Mouse (Mus musculus): ENCODE measurements at regions not wholly inside any gene's neighbourhood (a gene's known extent, or its start where the extent isn't known, plus 50 kb on each side); places are given as distances from the start of the nearest gene placed in this dataset.

- Histone ChIP-seq H3K4me3 (ENCODE audit: control insufficient read depth in 1 of 2, insufficient read depth in 1 of 2, low read depth in 1 of 2, low read length in 2 of 2) (no peak overlapping the region), H3K27ac (replicated peaks in 1 of 2; ENCODE audit: control insufficient read depth in 1 of 2, insufficient read depth in 1 of 2, low read depth in 2 of 2, low read length in 2 of 2) (no peak overlapping the region)
- ATAC-seq (ENCODE audit: insufficient number of reproducible peaks, insufficient read depth, low FRiP score, low read depth): no peak
These were observed 777.7 kb upstream of the Nr2f1 start for GRCm38 (mm10) chr13:78977224-78977780.

GRCm38 (mm10) chr13:78938351-78938741 lies 738.8 kb upstream of the Nr2f1 start:
- no peaks in the 10 kb centered on the region for H3K4me1 ChIP-seq (ENCODE audit: control insufficient read depth in 2 of 2, insufficient read depth in 2 of 2, low read length in 2 of 2)
- no peak overlapping the region for H3K4me3 ChIP-seq (ENCODE audit: control insufficient read depth in 1 of 2, insufficient read depth in 1 of 2, low read depth in 1 of 2, low read length in 2 of 2)
- H3K4me2 ChIP-seq (ENCODE audit: low read length): no peak overlapping the region
- no peak overlapping the region for H3K27ac ChIP-seq (replicated peaks in 1 of 2; ENCODE audit: control insufficient read depth in 1 of 2, insufficient read depth in 1 of 2, low read depth in 2 of 2, low read length in 2 of 2)
- ATAC-seq (ENCODE audit: insufficient number of reproducible peaks, insufficient read depth, low FRiP score, low read depth): no peak
- H3K27me3 ChIP-seq (ENCODE audit: control insufficient read depth, insufficient read depth, low read length): no peaks in the 10 kb centered on the region
- 67% methylated on average over 5 of the region's 5 CpGs for WGBS
- H3K9ac ChIP-seq (ENCODE audit: low read length): no peak overlapping the region
- no peaks in the 10 kb centered on the region for H3K36me3 ChIP-seq (ENCODE audit: control insufficient read depth, insufficient read depth, low read length)
- no peaks in the 10 kb centered on the region for H3K9me3 ChIP-seq (ENCODE audit: control insufficient read depth, low read length)

More at GRCm38 (mm10) chr13:78977224-78977780, 777.7 kb upstream of the Nr2f1 start:
- Histone ChIP-seq H3K27me3 (ENCODE audit: control insufficient read depth, insufficient read depth, low read length) (no peaks in the 10 kb centered on the region), H3K9ac (ENCODE audit: low read length) (no peak overlapping the region), H3K4me1 (ENCODE audit: control insufficient read depth in 2 of 2, insufficient read depth in 2 of 2, low read length in 2 of 2) (no peaks in the 10 kb centered on the region), H3K4me2 (ENCODE audit: low read length) (no peak overlapping the region), H3K36me3 (ENCODE audit: control insufficient read depth, insufficient read depth, low read length) (no peaks in the 10 kb centered on the region), H3K9me3 (ENCODE audit: control insufficient read depth, low read length) (no peaks in the 10 kb centered on the region)
- 62% methylated on average over 3 of the region's 3 CpGs for WGBS

- 74% methylated on average over 7 of the region's 7 CpGs for WGBS
- no peak overlapping the region for H3K9ac ChIP-seq (ENCODE audit: low read length)
- no peak overlapping the region for H3K4me2 ChIP-seq (ENCODE audit: low read length)
- H3K4me1 ChIP-seq (ENCODE audit: control insufficient read depth in 2 of 2, insufficient read depth in 2 of 2, low read length in 2 of 2): no peaks in the 10 kb centered on the region
- H3K9me3 ChIP-seq (ENCODE audit: control insufficient read depth, low read length): no peaks in the 10 kb centered on the region
- ATAC-seq (ENCODE audit: insufficient number of reproducible peaks, insufficient read depth, low FRiP score, low read depth): no peak
- no peak overlapping the region for H3K4me3 ChIP-seq (ENCODE audit: control insufficient read depth in 1 of 2, insufficient read depth in 1 of 2, low read depth in 1 of 2, low read length in 2 of 2)
- no peaks in the 10 kb centered on the region for H3K27me3 ChIP-seq (ENCODE audit: control insufficient read depth, insufficient read depth, low read length)
- no peaks in the 10 kb centered on the region for H3K36me3 ChIP-seq (ENCODE audit: control insufficient read depth, insufficient read depth, low read length)
- H3K27ac ChIP-seq (replicated peaks in 1 of 2; ENCODE audit: control insufficient read depth in 1 of 2, insufficient read depth in 1 of 2, low read depth in 2 of 2, low read length in 2 of 2): no peak overlapping the region
These were observed 738.1 kb upstream of the Nr2f1 start for GRCm38 (mm10) chr13:78937389-78938350.

- ATAC-seq (ENCODE audit: insufficient number of reproducible peaks, insufficient read depth, low FRiP score, low read depth): no peak
- WGBS: 66% methylated on average over 3 of the region's 3 CpGs
- no peak overlapping the region for H3K9ac ChIP-seq (ENCODE audit: low read length)
- H3K36me3 ChIP-seq (ENCODE audit: control insufficient read depth, insufficient read depth, low read length): no peaks in the 10 kb centered on the region
- H3K4me2 ChIP-seq (ENCODE audit: low read length): no peak overlapping the region
- no peak overlapping the region for H3K4me3 ChIP-seq (ENCODE audit: control insufficient read depth in 1 of 2, insufficient read depth in 1 of 2, low read depth in 1 of 2, low read length in 2 of 2)
- no peaks in the 10 kb centered on the region for H3K9me3 ChIP-seq (ENCODE audit: control insufficient read depth, low read length)
- no peaks in the 10 kb centered on the region for H3K4me1 ChIP-seq (ENCODE audit: control insufficient read depth in 2 of 2, insufficient read depth in 2 of 2, low read length in 2 of 2)
- H3K27ac ChIP-seq (replicated peaks in 1 of 2; ENCODE audit: control insufficient read depth in 1 of 2, insufficient read depth in 1 of 2, low read depth in 2 of 2, low read length in 2 of 2): no peak overlapping the region
- H3K27me3 ChIP-seq (ENCODE audit: control insufficient read depth, insufficient read depth, low read length): no peaks in the 10 kb centered on the region
These were observed 736.6 kb upstream of the Nr2f1 start for GRCm38 (mm10) chr13:78935990-78936650.

GRCm38 (mm10) chr13:78928347-78928746 lies 728.8 kb upstream of the Nr2f1 start:
- no peaks in the 10 kb centered on the region for H3K9me3 ChIP-seq (ENCODE audit: control insufficient read depth, low read length)
- H3K4me3 ChIP-seq (ENCODE audit: control insufficient read depth in 1 of 2, insufficient read depth in 1 of 2, low read depth in 1 of 2, low read length in 2 of 2): no peak overlapping the region
- no peaks in the 10 kb centered on the region for H3K27me3 ChIP-seq (ENCODE audit: control insufficient read depth, insufficient read depth, low read length)
- H3K9ac ChIP-seq (ENCODE audit: low read length): no peak overlapping the region
- no peak for ATAC-seq (ENCODE audit: insufficient number of reproducible peaks, insufficient read depth, low FRiP score, low read depth)
- no peaks in the 10 kb centered on the region for H3K36me3 ChIP-seq (ENCODE audit: control insufficient read depth, insufficient read depth, low read length)
- no peak overlapping the region for H3K27ac ChIP-seq (replicated peaks in 1 of 2; ENCODE audit: control insufficient read depth in 1 of 2, insufficient read depth in 1 of 2, low read depth in 2 of 2, low read length in 2 of 2)
- H3K4me2 ChIP-seq (ENCODE audit: low read length): no peak overlapping the region
- no peaks in the 10 kb centered on the region for H3K4me1 ChIP-seq (ENCODE audit: control insufficient read depth in 2 of 2, insufficient read depth in 2 of 2, low read length in 2 of 2)
- 70% methylated on average over 1 of the region's 1 CpGs for WGBS

GRCm38 (mm10) chr13:78920802-78921201 lies 721.2 kb upstream of the Nr2f1 start:
- Histone ChIP-seq H3K4me3 (ENCODE audit: control insufficient read depth in 1 of 2, insufficient read depth in 1 of 2, low read depth in 1 of 2, low read length in 2 of 2) (no peak overlapping the region), H3K9ac (ENCODE audit: low read length) (no peak overlapping the region), H3K4me2 (ENCODE audit: low read length) (no peak overlapping the region), H3K27me3 (ENCODE audit: control insufficient read depth, insufficient read depth, low read length) (no peaks in the 10 kb centered on the region), H3K4me1 (ENCODE audit: control insufficient read depth in 2 of 2, insufficient read depth in 2 of 2, low read length in 2 of 2) (no peaks in the 10 kb centered on the region), H3K36me3 (ENCODE audit: control insufficient read depth, insufficient read depth, low read length) (no peaks in the 10 kb centered on the region), H3K27ac (replicated peaks in 1 of 2; ENCODE audit: control insufficient read depth in 1 of 2, insufficient read depth in 1 of 2, low read depth in 2 of 2, low read length in 2 of 2) (no peak overlapping the region), H3K9me3 (ENCODE audit: control insufficient read depth, low read length) (no peaks in the 10 kb centered on the region)
- WGBS: 53% methylated on average over 3 of the region's 3 CpGs
- ATAC-seq (ENCODE audit: insufficient number of reproducible peaks, insufficient read depth, low FRiP score, low read depth): no peak

GRCm38 (mm10) chr13:78909839-78910238 lies 710.3 kb upstream of the Nr2f1 start:
- WGBS: 22% methylated on average over 5 of the region's 5 CpGs
- Histone ChIP-seq H3K9ac (ENCODE audit: low read length) (no peak overlapping the region), H3K36me3 (ENCODE audit: control insufficient read depth, insufficient read depth, low read length) (no peaks in the 10 kb centered on the region), H3K4me2 (ENCODE audit: low read length) (no peak overlapping the region), H3K27ac (replicated peaks in 1 of 2; ENCODE audit: control insufficient read depth in 1 of 2, insufficient read depth in 1 of 2, low read depth in 2 of 2, low read length in 2 of 2) (no peak overlapping the region), H3K4me1 (ENCODE audit: control insufficient read depth in 2 of 2, insufficient read depth in 2 of 2, low read length in 2 of 2) (no peaks in the 10 kb centered on the region), H3K27me3 (ENCODE audit: control insufficient read depth, insufficient read depth, low read length) (no peaks in the 10 kb centered on the region), H3K9me3 (ENCODE audit: control insufficient read depth, low read length) (no peaks in the 10 kb centered on the region), H3K4me3 (ENCODE audit: control insufficient read depth in 1 of 2, insufficient read depth in 1 of 2, low read depth in 1 of 2, low read length in 2 of 2) (no peak overlapping the region)
- ATAC-seq (ENCODE audit: insufficient number of reproducible peaks, insufficient read depth, low FRiP score, low read depth): no peak

Measured in heart, embryonic 14.5 days (tissue).